Mouse (Mus musculus): ENCODE results near the gene Hilpda. TPM values are rescaled to one million over a fixed set of nuclear protein-coding genes. Genes with fewer than 3 reads are reported as not detected.

Gene Hilpda
- 5.1 and 22.3 TPM in 2 replicates for polyA plus RNA-seq (2012; rRNA removed; ENCODE audit: low replicate concordance)

DNA sequence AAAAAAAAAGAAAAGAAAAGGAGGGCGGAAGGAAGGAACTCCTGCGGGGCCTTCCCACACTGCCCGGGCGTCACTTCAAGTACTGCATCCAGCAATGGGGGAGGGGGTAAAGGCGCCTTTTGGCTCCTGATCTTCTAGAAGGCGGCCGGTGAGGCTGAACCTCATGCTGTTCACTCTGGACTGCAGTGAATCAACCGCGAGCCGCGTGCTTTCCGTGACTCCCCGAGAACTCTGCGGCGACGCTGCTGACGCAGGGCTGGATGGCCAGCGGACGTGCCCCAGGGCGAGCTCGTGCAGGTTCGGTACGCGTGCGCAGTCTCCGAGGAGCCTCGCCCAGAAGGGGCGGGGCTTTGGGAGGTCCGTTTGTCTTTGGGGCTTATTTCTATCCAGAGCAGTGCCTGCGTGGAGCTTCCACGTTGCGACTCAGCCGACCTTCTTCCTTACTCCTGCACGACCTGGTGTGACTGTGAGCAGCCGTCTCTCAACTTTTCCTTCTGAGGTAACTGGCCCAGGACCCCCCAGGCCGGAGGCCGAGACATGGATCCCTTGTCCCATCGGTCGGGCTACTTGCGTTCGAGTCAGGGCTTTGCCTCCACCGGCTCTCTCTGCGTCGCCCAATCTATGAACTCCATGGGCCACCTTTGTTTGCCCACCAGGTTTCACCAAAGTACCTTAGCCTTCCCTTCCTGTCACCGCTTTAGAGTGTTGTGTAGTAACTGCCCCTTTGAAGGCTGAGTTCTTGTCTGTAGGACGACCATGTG is at the start of gene Hilpda:
TSS of gene Hilpda (plus strand) at position 177 of the 761 bp plus-strand sequence.

DNA sequence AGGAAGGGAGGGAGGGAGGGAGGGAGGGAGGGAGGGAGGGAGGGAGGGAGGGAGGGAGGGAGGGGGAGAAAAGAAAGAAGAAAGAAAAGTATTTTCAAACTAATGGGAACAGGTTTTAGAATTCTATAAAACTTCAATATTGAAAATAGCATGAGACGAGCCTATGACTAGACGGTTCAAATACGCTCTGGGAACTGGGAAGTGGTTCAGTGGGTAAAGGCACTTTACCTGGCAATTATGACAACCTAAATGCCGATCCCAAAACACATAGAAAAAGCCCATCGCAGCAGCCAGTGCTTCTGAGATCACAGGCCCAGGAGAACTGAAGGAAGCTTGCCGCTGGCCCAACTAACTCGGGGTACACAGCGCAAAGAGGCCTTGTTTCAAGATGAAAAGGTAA is 7.0 kb downstream of the Hilpda start, which contains the start of gene Fam71f2:
TSS of gene Fam71f2 (plus strand) at position 301 of the 400 bp plus-strand sequence.

DNA sequence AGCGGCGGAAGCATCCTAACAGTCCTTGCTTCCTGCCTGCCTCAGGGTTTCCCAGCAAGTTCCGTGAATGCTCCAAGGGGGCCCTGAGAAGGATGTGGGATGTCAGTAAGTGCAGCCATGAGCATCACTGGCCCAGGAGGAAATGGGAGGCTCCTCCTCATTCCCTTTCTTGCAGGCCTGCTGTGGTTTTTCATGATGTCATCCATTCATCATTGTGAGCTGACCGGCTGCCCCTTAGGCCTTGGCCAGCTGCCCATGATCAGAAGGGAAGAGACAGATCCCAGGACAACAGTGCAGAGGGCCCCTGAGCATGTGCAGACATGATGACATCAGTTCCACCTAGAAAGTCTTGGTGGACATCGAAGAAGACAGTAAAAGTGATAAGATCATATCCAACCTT is 46.6 kb downstream of the Hilpda start, which contains the start of gene Fam71f1:
TSS of gene Fam71f1 (plus strand) at position 262 of the 400 bp plus-strand sequence.

Other genes with a start within 250 kb of the Hilpda start
- 0.13 and 0.70 TPM in 2 replicates for gene Lep, start 212.3 kb upstream of the Hilpda start, polyA plus RNA-seq (2012; rRNA removed; ENCODE audit: low replicate concordance)
- gene Rbm28, start 107.5 kb upstream of the Hilpda start, polyA plus RNA-seq (2012; rRNA removed; ENCODE audit: low replicate concordance): 0.45 and 1.3 TPM in 2 replicates
- gene Prrt4, start 92.9 kb upstream of the Hilpda start, polyA plus RNA-seq (2012; rRNA removed; ENCODE audit: low replicate concordance): 0.23 and 0.31 TPM in 2 replicates
- gene Impdh1, start 56.1 kb upstream of the Hilpda start, polyA plus RNA-seq (2012; rRNA removed; ENCODE audit: low replicate concordance): 21.2 and 36.2 TPM in 2 replicates
- 0.39 and 0.56 TPM in 2 replicates for gene Fam71f2, start 7.1 kb downstream of the Hilpda start, polyA plus RNA-seq (2012; rRNA removed; ENCODE audit: low replicate concordance)
- gene Fam71f1, start 46.7 kb downstream of the Hilpda start, polyA plus RNA-seq (2012; rRNA removed; ENCODE audit: low replicate concordance): not detected in 2 replicates
- 13.7 and 14.7 TPM in 2 replicates for gene Calu, start 75.6 kb downstream of the Hilpda start, polyA plus RNA-seq (2012; rRNA removed; ENCODE audit: low replicate concordance)
- not detected in 2 replicates for gene Opn1sw, start 116.0 kb downstream of the Hilpda start, polyA plus RNA-seq (2012; rRNA removed; ENCODE audit: low replicate concordance)
- gene Ccdc136, start 123.8 kb downstream of the Hilpda start, polyA plus RNA-seq (2012; rRNA removed; ENCODE audit: low replicate concordance): 1.00 and 2.3 TPM in 2 replicates
- 4.8 and 9.1 TPM in 2 replicates for gene Flnc, start 160.8 kb downstream of the Hilpda start, polyA plus RNA-seq (2012; rRNA removed; ENCODE audit: low replicate concordance)
- 203 and 282 TPM in 2 replicates for gene Atp6v1f, start 195.2 kb downstream of the Hilpda start, polyA plus RNA-seq (2012; rRNA removed; ENCODE audit: low replicate concordance)
- gene Atp6v1fnb, start 198.9 kb downstream of the Hilpda start, polyA plus RNA-seq (2012; rRNA removed; ENCODE audit: low replicate concordance): not detected in 2 replicates
- 5.0 and 7.2 TPM in 2 replicates for gene Kcp, start 235.5 kb downstream of the Hilpda start, polyA plus RNA-seq (2012; rRNA removed; ENCODE audit: low replicate concordance)

Measured in duodenum, adult 2 months (tissue).